Mouse (Mus musculus) liver, adult (tissue): ENCODE measurements around the gene Rcbtb2.

ENCODE experiments used
- GATA4 ChIP-seq: IDR thresholded peaks from 2 replicates; pipeline ENCODE4 v1.6.1; 2014; ENCODE audit warnings: mild to moderate bottlenecking, low read length; ENCODE audit not compliant: insufficient replicate concordance

The Rcbtb2 gene

DNA sequence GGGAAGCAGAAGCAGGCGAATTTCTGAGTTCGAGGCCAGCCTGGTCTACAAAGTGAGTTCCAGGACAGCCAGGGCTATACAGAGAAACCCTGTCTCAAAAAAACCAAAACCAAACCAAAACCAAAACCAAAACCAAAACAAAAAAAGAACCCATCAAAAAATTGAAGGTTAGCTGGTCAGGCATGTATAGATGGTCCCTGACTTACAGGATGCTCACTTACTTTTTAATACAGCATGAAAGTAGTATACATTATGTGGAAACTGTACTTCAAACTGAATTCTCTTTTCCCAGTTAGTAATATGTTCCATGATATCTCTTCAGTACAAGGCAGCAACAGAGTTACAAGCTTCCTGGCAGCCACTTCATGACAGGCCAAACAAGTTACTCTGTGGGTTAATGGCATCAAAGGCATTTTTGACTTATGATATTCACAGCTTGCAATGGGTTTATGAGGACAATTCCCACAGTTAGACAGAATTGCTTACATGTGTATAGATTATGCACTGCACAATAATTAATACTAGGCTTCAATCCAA is 121.3 kb downstream of the Rcbtb2 start:
- no peak for TF ChIP-seq GATA4

DNA sequence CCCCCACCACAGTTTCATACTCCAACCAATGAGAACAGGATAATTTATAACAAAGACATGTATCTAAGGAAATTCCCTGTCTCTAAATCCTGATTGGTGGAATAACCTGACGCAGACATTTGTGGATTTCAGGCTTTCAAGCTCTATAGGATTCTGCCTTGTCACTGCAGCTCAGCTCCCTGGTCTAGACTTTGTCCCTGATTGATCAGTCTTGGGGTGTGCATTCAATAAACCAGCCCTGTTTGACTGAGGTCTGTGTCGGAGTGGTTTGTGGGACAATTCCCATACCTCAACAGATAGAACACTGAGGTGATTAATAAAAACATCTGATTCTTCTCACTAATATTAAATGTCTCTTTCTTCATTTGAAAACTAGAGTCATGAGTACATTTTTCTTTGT is 127.2 kb downstream of the Rcbtb2 start:
- no peak for TF ChIP-seq GATA4

DNA sequence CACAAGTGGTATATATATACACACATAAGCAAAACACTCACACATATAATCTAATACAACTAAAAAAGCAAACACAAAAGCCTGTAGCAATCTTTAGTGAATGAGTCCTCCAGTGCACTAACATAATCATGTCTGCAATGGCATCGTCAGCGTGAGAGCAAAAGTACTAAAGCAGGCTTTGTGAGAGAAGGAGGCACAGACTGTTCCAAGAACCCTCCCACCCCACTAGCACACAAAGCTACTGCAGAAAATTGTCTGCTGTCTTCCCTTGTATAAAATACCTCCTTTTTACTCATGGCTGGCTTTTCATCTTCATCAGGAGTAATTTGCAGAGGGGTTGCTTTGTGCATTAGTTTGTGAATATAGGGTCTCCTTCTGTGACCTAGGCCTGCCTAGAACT is 129.4 kb downstream of the Rcbtb2 start:
- no peak for TF ChIP-seq GATA4

DNA sequence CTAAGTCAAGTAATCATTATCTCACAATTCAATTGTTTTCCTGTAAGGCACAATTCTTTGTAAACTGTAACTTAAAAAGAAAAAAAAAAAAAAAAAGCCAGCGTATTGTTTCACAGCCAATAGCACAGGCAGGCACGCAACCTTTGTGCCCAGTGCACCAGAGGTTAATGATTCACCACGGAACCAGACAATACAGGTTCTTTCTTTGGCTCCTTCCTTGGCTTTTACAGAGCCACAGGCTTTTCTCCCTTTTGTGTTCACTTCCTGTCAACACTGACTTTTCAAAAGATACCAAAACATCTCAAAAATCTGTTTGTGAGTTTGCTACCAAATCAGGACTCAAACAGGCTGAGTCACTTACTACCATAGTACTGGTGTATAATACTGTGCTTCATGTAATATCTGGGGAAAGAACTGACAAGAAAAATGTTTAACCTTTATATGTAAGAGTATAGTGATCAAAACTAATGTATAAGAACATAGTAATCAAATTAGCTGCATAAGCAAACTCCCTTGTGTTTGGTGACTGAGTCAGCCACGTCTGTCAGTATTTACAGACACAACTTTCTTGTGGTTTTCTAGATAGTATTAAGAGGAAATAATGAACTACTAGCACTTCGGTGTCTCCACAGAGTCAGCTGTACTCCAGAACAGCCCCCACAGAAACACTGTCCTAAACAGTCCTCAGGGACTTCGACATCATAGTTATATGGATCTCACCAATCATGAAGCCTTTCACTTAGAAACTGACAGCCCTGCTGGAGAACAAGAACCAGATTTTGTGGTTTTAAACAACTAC is 130.8 kb downstream of the Rcbtb2 start:
- no peak for TF ChIP-seq GATA4

DNA sequence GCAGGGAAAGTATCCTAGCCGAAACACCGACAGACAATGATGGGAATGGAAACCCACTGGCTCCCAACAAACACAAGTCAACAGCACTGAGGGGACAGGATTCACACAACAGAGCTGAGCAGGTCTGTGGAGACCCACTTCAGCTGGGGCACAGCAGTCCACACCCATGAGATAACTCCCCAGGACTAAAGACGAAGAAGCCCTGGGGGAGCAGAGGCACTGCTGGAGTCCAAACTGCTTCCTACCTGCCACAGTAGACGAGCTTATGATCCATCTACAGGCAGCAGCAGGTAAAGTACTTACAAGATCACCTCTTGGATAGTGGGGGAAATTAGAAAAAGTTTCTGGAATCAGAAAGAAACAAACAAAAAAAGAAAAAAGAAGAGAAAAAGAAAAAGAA is 131.6 kb downstream of the Rcbtb2 start:
- no peak for TF ChIP-seq GATA4

DNA sequence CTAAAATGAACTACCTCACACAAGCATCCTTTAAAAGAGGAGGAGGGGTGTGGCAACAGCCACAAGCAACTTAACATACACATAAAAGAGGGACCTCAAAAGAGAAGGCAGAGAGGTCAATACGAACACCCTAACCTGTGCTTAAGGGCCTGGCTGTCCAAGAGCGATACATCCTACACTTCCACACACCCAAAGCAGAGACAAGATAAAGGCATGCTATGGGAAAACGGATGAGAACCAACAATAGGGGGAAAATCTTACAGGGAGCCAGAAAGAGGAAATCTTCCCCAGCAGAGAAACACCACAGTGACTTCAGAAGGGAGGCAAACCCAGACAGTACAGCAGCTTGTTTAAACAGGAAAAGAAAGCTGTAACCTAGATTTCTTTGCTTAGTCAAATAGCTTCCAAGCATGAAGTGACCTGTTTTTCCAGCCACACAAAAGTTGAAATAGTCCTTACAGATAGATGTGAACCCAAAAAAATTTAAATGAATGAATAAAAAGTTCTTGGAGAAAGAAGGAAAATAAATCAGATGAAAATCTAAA is 132.7 kb downstream of the Rcbtb2 start:
- no peak for TF ChIP-seq GATA4

DNA sequence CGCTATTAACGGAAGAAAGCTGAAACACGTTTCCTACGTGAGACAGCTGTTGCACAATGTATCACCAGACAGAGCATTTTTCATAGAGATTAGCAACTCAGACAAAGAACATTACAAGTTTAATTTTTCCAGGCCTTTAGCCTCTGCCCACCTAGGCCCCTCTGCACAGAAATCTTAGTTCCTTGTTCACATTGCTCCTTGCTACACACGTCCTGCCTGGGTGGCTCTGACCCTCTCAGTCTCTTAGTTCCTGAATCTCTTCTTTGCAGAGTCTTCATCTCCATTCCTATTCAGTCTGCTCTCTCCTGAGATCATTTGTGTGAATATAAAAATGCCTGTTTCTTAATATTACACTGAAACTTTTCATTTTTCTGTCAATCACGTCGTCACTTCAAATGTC is 134.5 kb downstream of the Rcbtb2 start:
- no peak for TF ChIP-seq GATA4
